Mouse (Mus musculus) stomach, adult 2 months (tissue): ENCODE data around the gene Tvp23a. TPM values are rescaled to one million over a fixed set of nuclear protein-coding genes. Genes with fewer than 3 reads are reported as not detected.

Source experiments
- polyA plus RNA-seq: library from polyadenylated mRNA; depleted of rRNA; stranded (reverse); fragments of >200 nt; gene quantifications from 2 replicates; pipeline ENCODE4 v1.2.3, GENCODE M21; 2012; rRNA removed

Gene Tvp23a
- polyA plus RNA-seq, result 0.44 and 0.62 TPM in 2 replicates

GRCm38 (mm10) chr16:10447264-10447594 is at the start of gene Tvp23a:
Gene Tvp23a (minus strand): TSS chr16:10447362.

GRCm38 (mm10) chr16:10479857-10480256 is 32.7 kb upstream of the Tvp23a start, which contains the start of gene Ciita:
Gene Ciita (plus strand): TSS chr16:10480059.

GRCm38 (mm10) chr16:10411764-10412746 is 35.1 kb downstream of the Tvp23a start, which contains the start of gene Nubp1:
Gene Nubp1 (plus strand): TSS chr16:10411948.

GRCm38 (mm10) chr16:10394699-10395540 is 52.2 kb downstream of the Tvp23a start, which contains the start of gene Tekt5:
Gene Tekt5 (minus strand): TSS chr16:10395490.

Other genes starting within 250 kb of the Tvp23a start
- 32.6 and 37.6 TPM in 2 replicates for gene Emp2, start 133.4 kb downstream of the Tvp23a start, polyA plus RNA-seq
- 0.35 TPM in 2 replicates for gene Tekt5, start 51.9 kb downstream of the Tvp23a start, polyA plus RNA-seq
- gene Nubp1, start 35.4 kb downstream of the Tvp23a start, polyA plus RNA-seq, result 8.1 and 8.6 TPM in 2 replicates
- 1.1 TPM in 2 replicates for gene Ciita, start 32.7 kb upstream of the Tvp23a start, polyA plus RNA-seq
- 44.1 and 84.4 TPM in 2 replicates for gene Dexi, start 95.7 kb upstream of the Tvp23a start, polyA plus RNA-seq
- gene Clec16a, start 98.0 kb upstream of the Tvp23a start, polyA plus RNA-seq, result 4.4 and 4.7 TPM in 2 replicates